Mouse (Mus musculus): ENCODE data around the gene Kpna6. TPM values are rescaled to one million over a fixed set of nuclear protein-coding genes. Genes with fewer than 3 reads are reported as not detected.

Gene Kpna6
- total and polyA plus RNA-seq, 2 experiments from 2014 or later = 11.2 to 60.5 TPM

DNA sequence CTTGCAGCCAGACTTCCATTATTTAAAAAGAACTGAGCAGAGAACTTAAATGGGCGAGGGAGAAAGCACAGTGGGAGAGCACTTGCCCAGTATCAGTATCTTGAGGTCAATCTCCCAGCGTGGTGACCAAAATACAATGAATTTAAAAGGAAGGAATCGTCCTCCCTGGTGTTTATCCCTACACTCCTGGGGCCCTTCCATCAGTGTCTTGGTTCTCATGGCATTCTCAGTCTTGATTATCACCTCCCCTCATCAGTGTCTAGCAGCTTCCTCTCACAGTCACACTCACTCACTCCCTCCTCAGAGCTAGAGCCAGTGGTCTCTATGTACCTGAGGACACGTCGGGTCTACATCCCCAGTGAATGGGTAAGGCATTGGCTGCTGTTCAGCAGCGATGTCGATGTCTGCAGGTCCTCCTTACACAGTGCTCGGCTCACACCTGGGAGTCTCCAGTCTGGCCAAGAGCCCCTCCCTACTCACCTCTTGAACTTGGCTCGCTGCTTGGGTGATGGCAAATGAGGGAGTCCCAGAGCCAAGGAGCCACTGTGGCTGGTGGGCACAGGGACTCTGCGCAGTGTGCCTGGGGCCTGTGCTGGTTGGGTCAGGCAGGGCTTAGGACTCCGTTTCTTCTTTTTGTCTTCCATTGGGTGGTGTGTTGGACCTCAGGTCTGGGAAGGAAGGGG is 50.3 kb downstream of the Kpna6 start:
- Histone ChIP-seq H3K27ac (ENCODE audit: low read depth, low read length) (peak overlapping the region; percentile 98; the same call in 1 of the 2 replicates), H3K36me3 (ENCODE audit: insufficient read depth) (peaks cover 15% of the 10 kb centered on the region), H3K27me3 (ENCODE audit: insufficient read depth, low read length) (no peaks in the 10 kb centered on the region), H3K4me2 (ENCODE audit: low read depth) (peak overlapping the region; percentile 88), H3K4me3 (ENCODE audit: low read depth, low read length) (peak overlapping the region; percentile 66; the same call in 1 of the 2 replicates), H3K4me1 (ENCODE audit: insufficient read depth) (peaks cover 30% of the 10 kb centered on the region), H3K9me3 (ENCODE audit: low read length) (no peaks in the 10 kb centered on the region), H3K9ac (peak overlapping the region; percentile 93)
- 72% methylated on average over 11 of the region's 11 CpGs for WGBS
- TF ChIP-seq CTCF (IDR thresholded peaks at IDR 0.05; ENCODE audit: low read depth) = no peak
- ATAC-seq = no peak
- no peak for DNase-seq

DNA sequence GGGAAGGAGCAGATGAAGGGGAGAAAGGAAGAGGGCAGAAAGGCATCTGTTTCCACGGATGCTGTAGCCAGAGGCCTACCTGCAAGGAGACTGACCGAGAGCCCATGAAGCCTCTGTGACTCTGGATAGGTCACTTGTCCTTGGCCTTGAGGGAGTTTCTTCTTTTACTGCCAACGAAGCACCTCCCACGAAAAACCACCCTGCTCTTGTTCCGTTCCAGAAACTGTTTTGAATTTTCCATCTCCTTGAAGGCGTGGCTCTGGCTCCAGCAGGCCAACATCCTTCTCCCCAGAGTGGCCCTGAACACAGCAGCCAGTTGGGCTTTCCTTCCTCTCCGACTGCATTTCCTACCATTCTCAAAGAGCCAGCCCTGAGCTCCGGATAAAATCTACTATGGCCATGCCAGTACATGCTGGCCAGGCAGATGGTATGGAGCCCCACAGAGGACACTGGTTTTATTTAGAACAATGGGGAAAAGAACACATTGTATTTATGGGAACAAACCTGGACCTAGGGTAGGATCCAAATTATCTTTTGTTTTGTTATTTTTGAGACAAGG is 51.2 kb downstream of the Kpna6 start:
- WGBS = 88% methylated on average over 8 of the region's 8 CpGs
- no peak overlapping the region for H3K27ac ChIP-seq (ENCODE audit: low read depth, low read length)
- no peaks in the 10 kb centered on the region for H3K9me3 ChIP-seq (ENCODE audit: low read length)
- no peak overlapping the region for H3K9ac ChIP-seq
- TF ChIP-seq CTCF (IDR thresholded peaks at IDR 0.05; ENCODE audit: low read depth) = no peak
- no peak overlapping the region for H3K4me3 ChIP-seq (ENCODE audit: low read depth, low read length)
- no peak overlapping the region for H3K4me2 ChIP-seq (ENCODE audit: low read depth)
- no peaks in the 10 kb centered on the region for H3K27me3 ChIP-seq (ENCODE audit: insufficient read depth, low read length)
- ATAC-seq (no peak), DNase-seq (no peak)
- peaks cover 13% of the 10 kb centered on the region; the same call in 1 of the 2 replicates for H3K36me3 ChIP-seq (ENCODE audit: insufficient read depth)
- peaks cover 30% of the 10 kb centered on the region for H3K4me1 ChIP-seq (ENCODE audit: insufficient read depth)

DNA sequence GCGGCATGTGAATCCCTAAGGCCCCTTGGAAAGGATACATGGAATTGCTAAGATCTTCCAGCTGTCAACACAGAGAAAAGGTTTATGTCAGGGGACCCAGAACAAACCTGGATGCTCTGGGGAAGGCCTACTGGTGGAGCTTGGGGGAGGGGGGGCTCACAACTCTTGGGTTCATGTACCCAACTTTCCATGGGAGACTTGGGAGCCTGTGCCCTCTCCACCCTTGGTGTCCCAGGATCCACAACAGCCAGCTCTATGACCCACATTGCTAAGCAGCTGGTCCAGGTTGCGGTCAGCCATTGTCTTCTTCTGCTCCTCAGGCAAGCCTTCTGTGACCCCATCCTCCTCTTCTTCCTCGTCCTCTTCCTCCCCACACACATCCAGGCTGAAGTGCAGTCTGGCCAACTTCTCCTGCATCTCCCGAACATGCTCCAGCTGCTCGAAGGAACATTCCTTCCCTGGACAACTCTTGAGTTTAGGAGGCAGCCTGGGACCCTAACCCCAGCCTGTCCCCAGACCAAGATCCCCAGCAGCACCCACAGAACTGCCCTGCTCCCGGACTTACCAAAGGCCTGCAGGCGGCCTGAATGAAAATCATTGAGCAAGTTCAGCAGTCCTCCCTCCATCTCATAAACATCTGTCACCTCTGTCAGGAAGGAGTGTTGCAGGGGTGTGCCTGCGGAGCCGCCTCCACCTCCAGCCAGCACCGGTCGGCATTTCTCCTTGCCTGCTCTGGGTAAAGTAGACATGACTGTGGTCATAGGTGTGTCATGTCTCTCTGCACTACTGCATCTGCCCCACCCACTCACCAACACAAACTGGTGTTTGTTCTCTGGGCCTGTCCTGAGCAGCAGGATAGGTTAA is 51.9 kb downstream of the Kpna6 start:
- H3K4me2 ChIP-seq (ENCODE audit: low read depth) = no peak overlapping the region
- 92% methylated on average over 11 of the region's 11 CpGs for WGBS

DNA sequence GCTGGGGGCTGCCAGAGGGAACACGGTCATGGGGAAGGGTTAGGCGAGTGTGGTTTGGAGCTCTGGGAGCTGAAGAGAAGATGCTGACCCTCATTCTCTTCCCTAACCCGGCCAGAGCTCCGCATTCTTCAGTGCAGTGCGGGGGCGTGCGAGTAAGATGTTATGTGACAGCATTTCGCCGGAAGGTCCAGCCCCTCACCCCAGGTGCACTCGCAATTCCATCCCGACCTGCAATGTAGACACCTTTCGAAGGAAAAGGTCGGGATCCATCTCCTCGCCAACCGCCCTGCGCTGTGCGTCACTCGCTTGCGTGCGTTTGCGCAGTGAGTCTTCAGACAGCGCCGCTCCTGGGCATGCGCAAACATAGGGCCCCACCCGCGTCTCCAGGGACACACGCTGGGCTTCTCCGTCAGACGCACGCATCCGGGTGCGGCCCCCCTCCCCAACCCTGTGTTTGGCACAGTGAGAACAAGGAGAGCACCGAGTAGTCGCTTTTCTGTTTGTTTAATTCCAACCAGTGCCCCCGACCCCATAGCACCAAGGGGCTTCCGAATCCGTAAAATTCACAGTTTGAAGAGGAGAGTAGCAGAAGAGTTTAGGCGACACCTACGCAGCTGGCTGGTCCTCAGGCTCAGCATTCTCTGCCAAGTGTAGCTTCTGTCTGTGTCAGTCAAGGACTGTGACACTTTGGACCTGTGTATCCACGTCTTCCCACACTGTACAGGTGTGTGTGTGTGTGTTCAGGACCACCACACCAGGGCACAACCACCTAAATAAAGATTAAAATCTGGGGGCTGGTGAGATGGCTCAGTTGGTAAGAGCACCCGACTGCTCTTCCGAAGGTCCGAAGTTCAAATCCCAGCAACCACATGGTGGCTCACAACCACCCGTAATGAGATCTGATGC is 53.5 kb downstream of the Kpna6 start, which contains the start of gene Iqcc:
Gene Iqcc, minus strand, starts transcription at position 314 of the 906 bp plus-strand sequence.
- Histone ChIP-seq H3K36me3 (ENCODE audit: insufficient read depth) (peaks cover 13% of the 10 kb centered on the region; the same call in 1 of the 2 replicates), H3K9ac (peak within 1 kb of the TSS; percentile 91), H3K4me3 (ENCODE audit: low read depth, low read length) (peak within 1 kb of the TSS; percentile 65), H3K27ac (ENCODE audit: low read depth, low read length) (peak within 1 kb of the TSS; percentile 95), H3K4me2 (ENCODE audit: low read depth) (peak within 1 kb of the TSS; percentile 93), H3K4me1 (ENCODE audit: insufficient read depth) (peaks cover 23% of the 10 kb centered on the region), H3K27me3 (ENCODE audit: insufficient read depth, low read length) (no peaks in the 10 kb centered on the region), H3K9me3 (ENCODE audit: low read length) (no peaks in the 10 kb centered on the region)
- 4% methylated on average over 43 of the region's 44 CpGs for WGBS
- peak; percentile 95 for ATAC-seq
- peak; percentile 98 for DNase-seq
- peak; percentile 49 for TF ChIP-seq CTCF (IDR thresholded peaks at IDR 0.05; ENCODE audit: low read depth)

More for the DNA sequence above, 51.9 kb downstream of the Kpna6 start:
- Histone ChIP-seq H3K4me3 (ENCODE audit: low read depth, low read length) (no peak overlapping the region), H3K27me3 (ENCODE audit: insufficient read depth, low read length) (no peaks in the 10 kb centered on the region), H3K4me1 (ENCODE audit: insufficient read depth) (peaks cover 30% of the 10 kb centered on the region), H3K9me3 (ENCODE audit: low read length) (no peaks in the 10 kb centered on the region), H3K27ac (ENCODE audit: low read depth, low read length) (no peak overlapping the region), H3K36me3 (ENCODE audit: insufficient read depth) (peaks cover 13% of the 10 kb centered on the region; the same call in 1 of the 2 replicates), H3K9ac (no peak overlapping the region)
- TF ChIP-seq CTCF (IDR thresholded peaks at IDR 0.05; ENCODE audit: low read depth) = no peak
- DNase-seq (no peak), ATAC-seq (no peak)

DNA sequence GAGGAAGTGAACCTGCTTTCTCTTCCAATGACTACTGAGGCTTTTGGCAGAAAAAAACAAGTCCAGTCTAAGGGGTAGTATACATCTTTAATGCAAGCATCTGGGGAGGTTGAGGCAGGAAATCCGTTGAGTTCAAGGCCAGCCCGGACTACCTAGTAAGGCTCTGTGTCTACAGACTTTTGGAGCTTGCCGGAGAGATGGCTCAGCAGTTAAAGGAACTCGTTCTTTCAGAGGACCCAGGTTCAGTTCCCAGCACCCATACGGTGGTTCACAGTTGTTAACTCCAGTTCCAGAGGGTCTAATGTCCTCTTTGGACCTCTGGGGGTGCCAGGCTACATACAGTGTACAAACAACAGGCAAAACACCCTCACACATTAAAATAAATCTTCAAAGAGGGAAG is 54.5 kb downstream of the Kpna6 start:
- Histone ChIP-seq H3K9me3 (ENCODE audit: low read length) (no peaks in the 10 kb centered on the region), H3K4me1 (ENCODE audit: insufficient read depth) (peaks cover 22% of the 10 kb centered on the region), H3K27me3 (ENCODE audit: insufficient read depth, low read length) (no peaks in the 10 kb centered on the region), H3K27ac (ENCODE audit: low read depth, low read length) (peak overlapping the region; percentile 95), H3K36me3 (ENCODE audit: insufficient read depth) (peaks cover 13% of the 10 kb centered on the region; the same call in 1 of the 2 replicates), H3K9ac (peak overlapping the region; percentile 91; the same call in 1 of the 2 replicates), H3K4me3 (ENCODE audit: low read depth, low read length) (peak overlapping the region; percentile 65), H3K4me2 (ENCODE audit: low read depth) (peak overlapping the region; percentile 93)
- no peak for TF ChIP-seq CTCF (IDR thresholded peaks at IDR 0.05; ENCODE audit: low read depth)
- 91% methylated on average over 5 of the region's 5 CpGs for WGBS
- no peak for DNase-seq
- ATAC-seq = no peak

DNA sequence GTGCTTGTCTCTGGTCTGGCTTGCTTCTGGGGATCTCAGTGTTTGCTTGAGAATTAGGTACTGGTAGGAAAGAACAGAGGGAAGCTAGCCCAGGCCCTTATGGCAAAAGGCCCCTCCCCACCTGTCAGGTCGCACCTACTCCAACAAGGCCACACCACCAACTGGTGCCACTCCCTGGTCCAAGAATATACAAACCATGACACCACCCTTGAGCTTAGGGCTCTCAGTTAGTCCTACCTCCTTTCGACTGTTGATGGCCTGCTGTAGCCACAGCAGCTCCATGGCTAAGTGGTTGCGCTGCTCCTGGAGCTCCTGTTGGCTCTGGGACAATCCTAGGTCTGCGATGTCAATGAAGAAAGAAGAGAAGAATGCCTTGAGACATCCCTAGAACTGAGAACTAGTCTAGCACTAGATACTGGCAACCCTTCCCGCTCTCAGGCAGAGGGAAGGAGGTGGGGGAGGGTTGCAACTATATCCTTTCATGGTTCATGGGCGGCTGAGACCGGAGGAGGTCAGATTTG is 55.4 kb downstream of the Kpna6 start:
- no peak for TF ChIP-seq CTCF (IDR thresholded peaks at IDR 0.05; ENCODE audit: low read depth)
- no peak overlapping the region for H3K9ac ChIP-seq
- 96% methylated on average over 7 of the region's 7 CpGs for WGBS
- no peak for DNase-seq
- no peak overlapping the region for H3K4me2 ChIP-seq (ENCODE audit: low read depth)
- H3K4me3 ChIP-seq (ENCODE audit: low read depth, low read length) = no peak overlapping the region
- ATAC-seq = no peak
- peaks cover 13% of the 10 kb centered on the region for H3K4me1 ChIP-seq (ENCODE audit: insufficient read depth)
- H3K9me3 ChIP-seq (ENCODE audit: low read length) = no peaks in the 10 kb centered on the region
- H3K27me3 ChIP-seq (ENCODE audit: insufficient read depth, low read length) = no peaks in the 10 kb centered on the region
- peaks cover 13% of the 10 kb centered on the region; the same call in 1 of the 2 replicates for H3K36me3 ChIP-seq (ENCODE audit: insufficient read depth)
- no peak overlapping the region for H3K27ac ChIP-seq (ENCODE audit: low read depth, low read length)
